Mouse (Mus musculus): Measurements from ENCODE around the gene Car4. TPM values are rescaled to one million over a fixed set of nuclear protein-coding genes. Genes with fewer than 3 reads are reported as not detected.

Gene Car4
- polyA plus RNA-seq, 1 experiment from 2014 or later: 6.6 TPM

DNA sequence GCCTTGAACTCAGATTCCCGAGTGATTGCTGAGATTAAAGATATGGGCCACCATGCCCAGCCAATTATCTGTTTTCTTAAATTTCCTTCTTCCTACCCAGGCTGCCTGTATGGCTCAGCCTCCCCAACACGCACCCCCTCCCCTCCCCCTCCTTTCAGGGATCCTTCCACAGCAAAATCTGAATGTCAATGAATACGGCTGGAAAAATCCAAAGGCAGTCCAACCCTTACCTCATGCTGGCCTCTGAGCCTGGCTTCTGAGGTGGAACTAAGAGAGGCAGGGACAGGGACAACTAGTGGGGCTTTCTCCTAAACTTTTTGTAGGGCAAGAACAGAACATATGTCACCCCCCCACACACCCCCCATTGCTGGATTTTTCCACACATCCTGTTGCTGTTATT is 9.5 kb upstream of the Car4 start:
- Histone ChIP-seq H3K9ac (ENCODE audit: low read length) (no peak overlapping the region), H3K4me1 (ENCODE audit: control insufficient read depth, insufficient read depth, low read length) (peaks cover 21% of the 10 kb centered on the region), H3K9me3 (ENCODE audit: control insufficient read depth, low read length) (no peaks in the 10 kb centered on the region), H3K27ac (ENCODE audit: low read depth, low read length) (no peak overlapping the region), H3K4me3 (ENCODE audit: low read depth, low read length) (no peak overlapping the region), H3K4me2 (no peak overlapping the region), H3K36me3 (ENCODE audit: control insufficient read depth, insufficient read depth, low read length) (no peaks in the 10 kb centered on the region), H3K27me3 (ENCODE audit: control insufficient read depth, insufficient read depth, low read length) (no peaks in the 10 kb centered on the region; the same call in 1 of the 2 replicates)
- ATAC-seq (ENCODE audit: low FRiP score): no peak
- 36% methylated on average over 3 of the region's 3 CpGs for WGBS
- DNase-seq (ENCODE audit: low spot score, missing footprints): no peak

DNA sequence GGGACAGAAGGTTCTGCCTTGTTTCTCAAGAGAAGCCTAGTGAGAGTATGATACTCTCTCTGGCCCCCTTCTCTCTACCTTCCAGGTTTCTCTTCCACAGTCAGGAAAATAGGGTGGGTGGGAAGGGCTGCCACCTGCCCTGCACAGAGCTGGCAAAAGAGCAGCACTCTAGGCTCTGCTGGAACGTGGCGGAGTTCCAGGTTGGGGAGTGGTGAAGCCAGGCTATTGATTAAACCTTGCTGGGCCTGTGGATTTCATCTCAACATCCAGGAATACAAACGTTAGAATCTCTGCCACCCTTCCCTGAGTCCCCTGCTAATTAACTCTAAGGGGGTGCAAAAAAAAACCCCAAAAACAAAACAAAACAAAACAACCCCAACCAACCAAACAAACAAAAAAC is 9.1 kb upstream of the Car4 start:
- H3K4me2 ChIP-seq: no peak overlapping the region
- H3K36me3 ChIP-seq (ENCODE audit: control insufficient read depth, insufficient read depth, low read length): no peaks in the 10 kb centered on the region
- no peak overlapping the region for H3K9ac ChIP-seq (ENCODE audit: low read length)
- H3K4me1 ChIP-seq (ENCODE audit: control insufficient read depth, insufficient read depth, low read length): peaks cover 19% of the 10 kb centered on the region
- H3K9me3 ChIP-seq (ENCODE audit: control insufficient read depth, low read length): no peaks in the 10 kb centered on the region
- no peak overlapping the region for H3K4me3 ChIP-seq (ENCODE audit: low read depth, low read length)
- ATAC-seq (ENCODE audit: low FRiP score) (no peak), DNase-seq (ENCODE audit: low spot score, missing footprints) (no peak)
- 44% methylated on average over 3 of the region's 3 CpGs for WGBS
- H3K27me3 ChIP-seq (ENCODE audit: control insufficient read depth, insufficient read depth, low read length): no peaks in the 10 kb centered on the region; the same call in 1 of the 2 replicates
- H3K27ac ChIP-seq (ENCODE audit: low read depth, low read length): no peak overlapping the region

DNA sequence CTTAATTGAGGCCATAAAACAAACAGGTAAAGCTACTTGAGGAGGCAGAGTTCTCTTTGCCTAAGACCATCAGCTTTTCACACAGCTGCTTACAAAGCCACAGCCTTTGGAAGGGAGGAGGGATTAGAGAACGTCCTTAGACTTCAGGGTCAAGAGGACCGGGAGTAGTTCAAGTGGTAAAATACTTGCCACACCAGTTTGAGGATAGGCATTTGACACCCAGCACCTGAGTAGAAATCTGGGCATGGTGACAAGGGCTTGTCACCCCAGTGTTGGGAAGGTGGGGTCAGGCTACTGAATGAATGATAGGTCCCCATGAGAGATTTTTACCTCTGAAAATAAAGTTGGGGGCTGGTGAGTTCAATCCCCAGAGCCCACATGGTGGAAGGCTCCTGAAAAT is 5.0 kb upstream of the Car4 start:
- DNase-seq (ENCODE audit: low spot score, missing footprints) (no peak), ATAC-seq (ENCODE audit: low FRiP score) (no peak)
- Histone ChIP-seq H3K9me3 (ENCODE audit: control insufficient read depth, low read length) (no peaks in the 10 kb centered on the region), H3K36me3 (ENCODE audit: control insufficient read depth, insufficient read depth, low read length) (no peaks in the 10 kb centered on the region), H3K9ac (ENCODE audit: low read length) (no peak overlapping the region), H3K4me1 (ENCODE audit: control insufficient read depth, insufficient read depth, low read length) (peaks cover 3% of the 10 kb centered on the region; the same call in 1 of the 2 replicates), H3K4me3 (ENCODE audit: low read depth, low read length) (no peak overlapping the region), H3K27me3 (ENCODE audit: control insufficient read depth, insufficient read depth, low read length) (peaks cover 9% of the 10 kb centered on the region), H3K27ac (ENCODE audit: low read depth, low read length) (no peak overlapping the region), H3K4me2 (no peak overlapping the region)
- WGBS: 19% methylated on average over 2 of the region's 2 CpGs

DNA sequence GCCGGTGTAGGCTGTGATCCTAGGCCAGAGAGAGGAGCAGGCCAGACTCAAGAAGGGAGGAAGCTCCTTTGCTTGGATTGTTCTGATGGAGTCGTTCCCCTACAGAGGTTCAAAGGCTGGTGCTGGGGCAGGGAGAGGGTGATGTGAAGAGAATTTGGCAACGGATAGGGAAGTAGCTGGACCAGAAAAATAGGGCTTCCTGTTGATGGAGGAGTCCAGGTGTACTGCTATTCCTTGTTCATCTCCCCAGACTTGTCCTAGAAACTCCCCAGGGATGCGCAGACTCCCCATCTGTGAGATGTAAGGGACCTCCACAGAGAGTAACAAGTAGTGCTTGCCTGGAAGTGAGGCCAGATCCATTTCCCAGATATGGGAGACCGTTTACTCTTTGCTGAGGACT is 1.2 kb upstream of the Car4 start:
- H3K4me3 ChIP-seq (ENCODE audit: low read depth, low read length): no peak overlapping the region
- H3K27ac ChIP-seq (ENCODE audit: low read depth, low read length): no peak overlapping the region
- H3K9me3 ChIP-seq (ENCODE audit: control insufficient read depth, low read length): no peaks in the 10 kb centered on the region
- DNase-seq (ENCODE audit: low spot score, missing footprints) (peak; percentile 88), ATAC-seq (ENCODE audit: low FRiP score) (no peak)
- no peak overlapping the region for H3K4me2 ChIP-seq
- H3K36me3 ChIP-seq (ENCODE audit: control insufficient read depth, insufficient read depth, low read length): no peaks in the 10 kb centered on the region
- peaks cover 30% of the 10 kb centered on the region for H3K27me3 ChIP-seq (ENCODE audit: control insufficient read depth, insufficient read depth, low read length)
- H3K9ac ChIP-seq (ENCODE audit: low read length): no peak overlapping the region
- 30% methylated on average over 5 of the region's 5 CpGs for WGBS
- H3K4me1 ChIP-seq (ENCODE audit: control insufficient read depth, insufficient read depth, low read length): peaks cover 18% of the 10 kb centered on the region

DNA sequence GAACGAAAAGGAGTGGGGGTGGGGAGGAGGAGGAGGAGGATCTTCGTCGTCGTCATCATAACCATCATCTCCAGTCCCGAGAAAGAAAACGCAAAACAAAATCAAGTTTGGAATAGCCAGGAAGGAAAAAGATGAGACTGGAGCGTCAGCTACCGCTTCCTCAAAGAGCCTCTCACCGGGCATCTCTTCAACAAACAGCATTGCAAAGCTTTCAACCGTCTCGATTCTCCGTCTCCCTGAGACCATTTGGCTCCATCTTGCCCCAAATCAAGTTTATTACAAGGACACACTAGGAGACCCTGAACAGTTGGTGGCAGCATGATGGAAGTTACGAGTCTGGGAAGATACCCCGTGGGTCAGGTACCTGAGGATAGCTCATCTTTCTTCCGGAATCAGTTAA is 415 bp upstream of the Car4 start:
- Histone ChIP-seq H3K9me3 (ENCODE audit: control insufficient read depth, low read length) (no peaks in the 10 kb centered on the region), H3K27ac (ENCODE audit: low read depth, low read length) (no peak overlapping the region), H3K36me3 (ENCODE audit: control insufficient read depth, insufficient read depth, low read length) (no peaks in the 10 kb centered on the region), H3K4me2 (peak overlapping the region; percentile 52), H3K4me3 (ENCODE audit: low read depth, low read length) (peak overlapping the region; percentile 28; the same call in 1 of the 2 replicates), H3K4me1 (ENCODE audit: control insufficient read depth, insufficient read depth, low read length) (peaks cover 18% of the 10 kb centered on the region), H3K27me3 (ENCODE audit: control insufficient read depth, insufficient read depth, low read length) (peaks cover 30% of the 10 kb centered on the region), H3K9ac (ENCODE audit: low read length) (no peak overlapping the region)
- ATAC-seq (ENCODE audit: low FRiP score): no peak
- DNase-seq (ENCODE audit: low spot score, missing footprints): peak; percentile 89
- 4% methylated on average over 15 of the region's 15 CpGs for WGBS

DNA sequence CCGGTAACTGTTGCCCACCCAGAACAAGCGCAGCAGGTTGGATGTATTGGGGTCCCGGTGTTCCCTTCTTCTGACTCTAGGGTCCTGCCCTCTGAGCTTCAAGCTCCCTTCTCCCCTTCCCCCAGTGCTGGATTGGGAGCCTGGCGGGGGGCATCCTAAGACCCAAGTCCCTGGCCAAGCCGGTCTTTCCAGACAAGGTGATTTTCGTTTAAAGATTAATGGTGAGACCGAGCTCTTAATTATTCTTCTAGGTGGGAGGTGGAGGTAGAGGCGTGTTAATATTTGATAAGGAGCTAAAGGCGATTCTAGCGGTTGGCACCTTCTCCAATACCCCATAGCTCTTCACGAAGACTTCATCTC is 665 bp downstream of the Car4 start:
- Histone ChIP-seq H3K9me3 (ENCODE audit: control insufficient read depth, low read length) (no peaks in the 10 kb centered on the region), H3K4me2 (peak overlapping the region; percentile 52), H3K27ac (ENCODE audit: low read depth, low read length) (no peak overlapping the region), H3K9ac (ENCODE audit: low read length) (no peak overlapping the region; the same call in 1 of the 2 replicates), H3K36me3 (ENCODE audit: control insufficient read depth, insufficient read depth, low read length) (no peaks in the 10 kb centered on the region), H3K4me3 (ENCODE audit: low read depth, low read length) (peak overlapping the region; percentile 28), H3K4me1 (ENCODE audit: control insufficient read depth, insufficient read depth, low read length) (peaks cover 18% of the 10 kb centered on the region), H3K27me3 (ENCODE audit: control insufficient read depth, insufficient read depth, low read length) (peaks cover 30% of the 10 kb centered on the region)
- DNase-seq (ENCODE audit: low spot score, missing footprints) (no peak), ATAC-seq (ENCODE audit: low FRiP score) (no peak)
- under 1% methylated on average over 11 of the region's 11 CpGs for WGBS

DNA sequence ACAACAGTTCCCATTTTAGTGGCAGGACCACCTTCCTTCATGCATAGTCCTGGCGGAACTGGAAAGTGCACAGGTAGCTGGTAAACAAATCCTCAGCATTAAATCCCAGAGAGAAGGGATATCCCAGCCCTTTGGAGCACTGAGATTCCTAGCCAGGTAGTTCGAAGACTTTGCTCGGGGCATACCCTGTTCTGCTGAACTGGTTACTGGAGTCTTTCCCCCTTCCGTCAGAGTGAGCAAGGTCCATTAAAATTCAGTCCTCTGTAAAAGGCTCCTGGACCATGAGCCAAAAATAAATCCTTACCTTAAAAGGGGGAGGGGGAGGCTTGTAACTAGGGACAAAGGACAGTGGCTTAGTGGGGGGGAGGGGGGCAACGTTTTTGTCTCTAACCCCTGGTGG is 1.6 kb downstream of the Car4 start:
- DNase-seq (ENCODE audit: low spot score, missing footprints): no peak
- H3K27ac ChIP-seq (ENCODE audit: low read depth, low read length): no peak overlapping the region
- H3K4me2 ChIP-seq: no peak overlapping the region
- no peak for ATAC-seq (ENCODE audit: low FRiP score)
- no peaks in the 10 kb centered on the region for H3K9me3 ChIP-seq (ENCODE audit: control insufficient read depth, low read length)
- peaks cover 30% of the 10 kb centered on the region for H3K27me3 ChIP-seq (ENCODE audit: control insufficient read depth, insufficient read depth, low read length)
- no peak overlapping the region for H3K9ac ChIP-seq (ENCODE audit: low read length)
- WGBS: 15% methylated on average over 5 of the region's 5 CpGs
- H3K4me3 ChIP-seq (ENCODE audit: low read depth, low read length): no peak overlapping the region
- no peaks in the 10 kb centered on the region for H3K36me3 ChIP-seq (ENCODE audit: control insufficient read depth, insufficient read depth, low read length)
- H3K4me1 ChIP-seq (ENCODE audit: control insufficient read depth, insufficient read depth, low read length): peaks cover 18% of the 10 kb centered on the region

DNA sequence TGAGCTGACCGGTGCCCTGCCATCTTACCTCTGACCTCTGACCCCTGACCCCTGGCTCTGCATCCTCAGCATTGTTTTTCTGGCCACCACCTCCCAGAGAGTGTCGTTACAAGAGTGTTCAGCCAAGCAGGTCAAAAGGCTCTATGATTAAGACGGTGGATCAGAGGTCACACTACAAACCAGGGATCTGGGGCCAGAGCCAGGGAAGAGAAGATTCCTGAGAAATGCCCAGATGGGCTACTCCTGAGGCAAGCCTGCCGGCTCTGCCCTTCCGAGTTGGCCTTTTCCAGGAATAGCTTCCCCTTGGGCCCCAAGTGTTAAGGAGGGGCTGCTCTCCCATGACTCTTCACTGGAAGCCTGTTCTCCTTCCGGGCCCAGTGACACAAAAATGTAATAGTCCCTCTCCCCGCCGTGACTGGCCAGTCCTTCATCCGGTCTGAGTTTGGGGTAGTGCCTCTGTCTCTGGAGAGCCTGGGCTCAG is 2.2 kb downstream of the Car4 start:
- DNase-seq (ENCODE audit: low spot score, missing footprints) (peak; percentile 91), ATAC-seq (ENCODE audit: low FRiP score) (no peak)
- WGBS: under 1% methylated on average over 9 of the region's 9 CpGs
- H3K36me3 ChIP-seq (ENCODE audit: control insufficient read depth, insufficient read depth, low read length): no peaks in the 10 kb centered on the region
- peaks cover 30% of the 10 kb centered on the region for H3K27me3 ChIP-seq (ENCODE audit: control insufficient read depth, insufficient read depth, low read length)
- no peak overlapping the region for H3K4me3 ChIP-seq (ENCODE audit: low read depth, low read length)
- H3K4me2 ChIP-seq: peak overlapping the region; percentile 15; the same call in 1 of the 2 replicates
- H3K9me3 ChIP-seq (ENCODE audit: control insufficient read depth, low read length): no peaks in the 10 kb centered on the region
- peak overlapping the region; percentile 28; the same call in 1 of the 2 replicates for H3K9ac ChIP-seq (ENCODE audit: low read length)
- peaks cover 18% of the 10 kb centered on the region for H3K4me1 ChIP-seq (ENCODE audit: control insufficient read depth, insufficient read depth, low read length)
- H3K27ac ChIP-seq (ENCODE audit: low read depth, low read length): no peak overlapping the region

DNA sequence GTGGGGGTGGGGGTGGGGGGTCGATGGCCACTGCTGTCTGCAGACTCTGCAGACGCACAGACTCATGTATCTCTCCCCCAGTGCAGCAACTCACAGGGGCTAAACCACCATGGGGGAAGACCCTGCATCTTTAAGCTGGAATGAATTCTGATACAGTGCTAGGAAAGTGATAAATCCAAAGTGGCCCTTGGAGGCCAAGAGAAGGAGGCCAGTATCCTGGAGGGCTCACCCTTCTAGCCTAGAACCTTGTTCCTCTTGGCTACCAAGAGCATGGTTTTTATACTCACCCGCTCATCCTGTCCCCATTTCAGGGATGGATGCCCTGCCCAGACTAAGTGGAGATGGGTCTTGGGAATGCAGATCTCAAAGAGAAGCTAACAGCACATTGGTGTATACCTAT is 2.7 kb downstream of the Car4 start:
- Histone ChIP-seq H3K4me1 (ENCODE audit: control insufficient read depth, insufficient read depth, low read length) (peaks cover 18% of the 10 kb centered on the region), H3K9ac (ENCODE audit: low read length) (peak overlapping the region; percentile 28; the same call in 1 of the 2 replicates), H3K27ac (ENCODE audit: low read depth, low read length) (no peak overlapping the region), H3K4me3 (ENCODE audit: low read depth, low read length) (no peak overlapping the region), H3K4me2 (no peak overlapping the region), H3K36me3 (ENCODE audit: control insufficient read depth, insufficient read depth, low read length) (no peaks in the 10 kb centered on the region), H3K9me3 (ENCODE audit: control insufficient read depth, low read length) (no peaks in the 10 kb centered on the region), H3K27me3 (ENCODE audit: control insufficient read depth, insufficient read depth, low read length) (peaks cover 30% of the 10 kb centered on the region)
- WGBS: 36% methylated on average over 3 of the region's 3 CpGs
- ATAC-seq (ENCODE audit: low FRiP score) (no peak), DNase-seq (ENCODE audit: low spot score, missing footprints) (peak; percentile 89)

Measured in midbrain, embryonic 11.5 days (tissue).